Mouse (Mus musculus): ENCODE data around the gene Tceal1. TPM values are rescaled to one million over a fixed set of nuclear protein-coding genes. Genes with fewer than 3 reads are reported as not detected.
A peak's percentile ranks its signal among the peaks of the same experiment; 100 is the strongest.

The Tceal1 gene
- total and polyA plus RNA-seq, 3 experiments, result 0.08 TPM; not detected in 2

DNA sequence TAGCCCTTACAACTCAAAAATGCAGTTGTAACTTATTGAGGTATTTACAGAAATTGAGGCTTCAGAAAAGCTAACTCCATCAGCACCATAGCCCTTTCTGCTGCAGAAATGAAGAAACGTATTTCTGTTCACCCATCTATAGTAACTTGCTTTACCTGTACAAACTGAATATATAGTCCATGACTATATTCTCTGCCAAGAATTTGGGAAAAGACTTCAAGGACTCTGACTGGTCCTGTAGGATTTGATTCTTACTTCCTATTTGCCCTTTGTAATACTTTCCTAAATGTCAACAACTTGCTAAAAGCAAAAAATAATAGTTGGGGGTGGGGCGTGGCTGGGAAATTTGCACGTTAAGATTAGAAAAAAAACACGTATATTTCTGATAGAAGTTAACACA, 24.2 kb downstream of the Tceal1 start:
- dilution Hi-C loops (cut with MboI; ENCODE audit: extremely low pct_ligation_motif_present, extremely low pct_unique_long_range_greater_than_20kb, low sequenced_read_pairs), result no loop called here
- H3K27ac ChIP-seq (ENCODE audit: insufficient read depth, low read depth), result no peak overlapping the region
- no peaks in the 10 kb centered on the region for H3K4me1 ChIP-seq (ENCODE audit: control insufficient read depth in 1 of 2, insufficient read depth in 2 of 2)
- no peak overlapping the region for H3K9ac ChIP-seq (ENCODE audit: insufficient read depth, low read depth)
- H3K4me2 ChIP-seq (ENCODE audit: insufficient read depth, low read depth, poor library complexity, severe bottlenecking), result no peak overlapping the region
- H3K27me3 ChIP-seq (replicated peaks), result no peaks in the 10 kb centered on the region
- in situ Hi-C loops (cut with MboI; ENCODE audit: low pct_ligation_motif_present, low pct_unique_long_range_greater_than_20kb, low sequenced_read_pairs), result loop anchor here (25.0 kb wide), 1 partner anchor 280 kb away; no protein-coding TSS in a partner anchor
- H3K36me3 ChIP-seq (replicated peaks in 1 of 2; ENCODE audit: control insufficient read depth in 1 of 2, insufficient read depth in 1 of 2, low read length in 1 of 2), result peaks cover 0 to 24% of the 10 kb centered on the region in 2 experiments
- DNase-seq (ENCODE audit: extremely low read depth), result no peak
- H3K4me3 ChIP-seq (replicated peaks in 1 of 3; ENCODE audit: low read depth in 2 of 3, low read length in 2 of 3, poor library complexity in 1 of 3), result no peak overlapping the region
- H3K9me3 ChIP-seq (replicated peaks; ENCODE audit: low read length), result no peaks in the 10 kb centered on the region
- H3K79me2 ChIP-seq (replicated peaks; ENCODE audit: control insufficient read depth, extremely low read depth, insufficient read depth, poor library complexity, severe bottlenecking), result peaks cover 3% of the 10 kb centered on the region; the same call in 1 of the 2 replicates
- TF ChIP-seq CHD1 (IDR thresholded peaks at IDR 0.05; ENCODE audit: low read depth, low read length) (no peak), POLR2AphosphoS2 (IDR thresholded peaks at IDR 0.05; ENCODE audit: low read depth, low read length) (peak; percentile 67; the same call in 1 of the 2 replicates), ZMIZ1 (IDR thresholded peaks at IDR 0.05; ENCODE audit: low read depth, low read length) (no peak), ZNF384 (IDR thresholded peaks at IDR 0.05; ENCODE audit: low read depth, low read length) (no peak)

- peak; percentile 21 for DNase-seq (ENCODE audit: extremely low read depth)
- H3K4me1 ChIP-seq (ENCODE audit: control insufficient read depth in 1 of 2, insufficient read depth in 2 of 2), result peaks cover 0 to 3% of the 10 kb centered on the region in 2 experiments; a peak in 1 of 4 replicates
- H3K4me2 ChIP-seq (ENCODE audit: insufficient read depth, low read depth, poor library complexity, severe bottlenecking), result no peak overlapping the region
- H3K27me3 ChIP-seq (replicated peaks), result no peaks in the 10 kb centered on the region
- peak overlapping the region; percentile 98 for H3K9ac ChIP-seq (ENCODE audit: insufficient read depth, low read depth)
- H3K27ac ChIP-seq (ENCODE audit: insufficient read depth, low read depth), result no peak overlapping the region
- dilution Hi-C loops (cut with MboI; ENCODE audit: extremely low pct_ligation_motif_present, extremely low pct_unique_long_range_greater_than_20kb, low sequenced_read_pairs), result no loop called here
- peaks cover 27% of the 10 kb centered on the region for H3K79me2 ChIP-seq (replicated peaks; ENCODE audit: control insufficient read depth, extremely low read depth, insufficient read depth, poor library complexity, severe bottlenecking)
- TF ChIP-seq CTCF (conservative IDR thresholded peaks at IDR 0.05 in 1 of 2, IDR thresholded peaks at IDR 0.05 in 1 of 2; ENCODE audit: low read depth in 2 of 2, low read length in 2 of 2) (no peak), PAX5 (IDR thresholded peaks at IDR 0.05; ENCODE audit: low read length) (no peak), MAFK (IDR thresholded peaks at IDR 0.05; ENCODE audit: insufficient replicate concordance, low read length) (no peak), SIN3A (IDR thresholded peaks at IDR 0.05; ENCODE audit: low read length) (0 out of 2 replicates have a peak, but pooled peaks have one; percentile 15), HCFC1 (IDR thresholded peaks at IDR 0.05; ENCODE audit: low read depth, low read length) (no peak), ZMIZ1 (IDR thresholded peaks at IDR 0.05; ENCODE audit: low read depth, low read length) (no peak), MAX (IDR thresholded peaks at IDR 0.05; ENCODE audit: low read length) (no peak), NELFE (IDR thresholded peaks at IDR 0.05; ENCODE audit: low read depth, low read length) (no peak), POLR2AphosphoS2 (IDR thresholded peaks at IDR 0.05; ENCODE audit: low read depth, low read length) (no peak), BHLHE40 (IDR thresholded peaks at IDR 0.05; ENCODE audit: low read depth, low read length) (no peak), SMC3 (IDR thresholded peaks at IDR 0.05; ENCODE audit: low read depth, low read length) (no peak), NRF1 (IDR thresholded peaks at IDR 0.05; ENCODE audit: low read depth, low read length) (no peak), ETS1 (conservative IDR thresholded peaks at IDR 0.05; ENCODE audit: low read depth, low read length) (no peak), MYC (IDR thresholded peaks at IDR 0.05; ENCODE audit: low read depth, low read length) (0 out of 2 replicates have a peak, but pooled peaks have one; percentile 45), ZKSCAN1 (IDR thresholded peaks at IDR 0.05; ENCODE audit: borderline replicate concordance, low read depth, low read length) (no peak), TBP (conservative IDR thresholded peaks at IDR 0.05; ENCODE audit: low read depth, low read length) (no peak), RAD21 (IDR thresholded peaks at IDR 0.05; ENCODE audit: low read depth, low read length) (no peak), JUND (conservative IDR thresholded peaks at IDR 0.05; ENCODE audit: low read depth, low read length) (no peak), IRF4 (IDR thresholded peaks at IDR 0.05; ENCODE audit: low read depth, low read length) (no peak), ELF1 (IDR thresholded peaks at IDR 0.05; ENCODE audit: low read depth, low read length) (no peak), JUN (IDR thresholded peaks at IDR 0.05; ENCODE audit: insufficient read depth, low read depth, low read length) (no peak), CHD1 (IDR thresholded peaks at IDR 0.05; ENCODE audit: low read depth, low read length) (peak; percentile 84), CHD2 (IDR thresholded peaks at IDR 0.05; ENCODE audit: low read length) (no peak), MEF2A (IDR thresholded peaks at IDR 0.05; ENCODE audit: borderline replicate concordance, low read depth, low read length) (no peak), USF2 (conservative IDR thresholded peaks at IDR 0.05; ENCODE audit: low read depth, low read length) (no peak), GABPA (IDR thresholded peaks at IDR 0.05; ENCODE audit: insufficient replicate concordance, low read depth, low read length) (no peak), UBTF (IDR thresholded peaks at IDR 0.05; ENCODE audit: low read depth, low read length) (no peak)
- H3K9me3 ChIP-seq (replicated peaks; ENCODE audit: low read length), result no peaks in the 10 kb centered on the region
- in situ Hi-C loops (cut with MboI; ENCODE audit: low pct_ligation_motif_present, low pct_unique_long_range_greater_than_20kb, low sequenced_read_pairs), result loop anchor here (10.0 to 25.0 kb wide), 2 partner anchors 115 to 272 kb away; no protein-coding TSS in a partner anchor
- H3K4me3 ChIP-seq (replicated peaks in 1 of 3; ENCODE audit: low read depth in 2 of 3, low read length in 2 of 3, poor library complexity in 1 of 3), result peak overlapping the region; percentile 60 to 97 (median 85)
- H3K36me3 ChIP-seq (replicated peaks in 1 of 2; ENCODE audit: control insufficient read depth in 1 of 2, insufficient read depth in 1 of 2, low read length in 1 of 2), result peaks cover 3 to 23% of the 10 kb centered on the region in 2 experiments
Measured at GRCm38 (mm10) chrX:136740087-136740790, 32.5 kb downstream of the Tceal1 start.

Data from CH12.LX (cell line).